Mouse (Mus musculus): ENCODE results near the gene Rps18. TPM values are rescaled to one million over a fixed set of nuclear protein-coding genes. Genes with fewer than 3 reads are reported as not detected.
"Not testable (repeated sequence)": the region's sequence is repeated elsewhere in the genome, so short reads cannot be mapped to it uniquely, and the experiment has no call there.

Rps18 gene
- polyA plus RNA-seq, 1 experiment from 2014 or later: 1,034 TPM

GRCm38 (mm10) chr17:33914969-33915391 is 40.8 kb downstream of the Rps18 start:
- Histone ChIP-seq H3K9ac (no peak overlapping the region; the same call in 1 of the 2 replicates), H3K27ac (peak overlapping the region; percentile 36; the same call in 1 of the 2 replicates)
- no peak for ATAC-seq (ENCODE audit: low FRiP score)

DNA sequence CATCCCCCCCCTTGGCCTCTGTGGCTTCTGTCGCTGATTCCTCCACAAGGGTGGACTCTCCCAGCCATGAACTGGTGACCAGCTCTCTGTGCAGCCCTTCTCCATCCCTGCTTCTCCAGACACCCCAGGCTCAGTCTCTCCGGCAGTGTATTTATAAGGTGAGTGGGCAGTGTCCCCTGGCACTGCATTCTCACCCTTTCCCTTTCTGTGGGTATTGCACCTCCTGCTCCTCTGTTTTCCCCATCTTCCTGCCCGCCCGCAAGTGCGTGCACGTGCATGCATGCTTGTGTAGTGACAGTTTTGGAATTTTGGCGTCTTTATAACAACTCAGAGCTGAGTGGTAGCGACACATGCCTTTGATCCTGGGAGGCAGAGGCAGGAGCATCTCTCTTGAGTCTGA is 41.9 kb downstream of the Rps18 start:
- Histone ChIP-seq H3K27ac (no peak overlapping the region), H3K9ac (no peak overlapping the region), H3K27me3 (peaks cover 7% of the 10 kb centered on the region; the same call in 1 of the 2 replicates), H3K4me2 (no peak overlapping the region), H3K9me3 (no peaks in the 10 kb centered on the region), H3K4me1 (peaks cover 53% of the 10 kb centered on the region), H3K36me3 (replicated peaks) (peaks cover 56% of the 10 kb centered on the region), H3K4me3 (replicated peaks) (no peak overlapping the region)
- 96% methylated on average over 8 of the region's 8 CpGs for WGBS
- no peak for ATAC-seq (ENCODE audit: low FRiP score)

More at GRCm38 (mm10) chr17:33914969-33915391, 40.8 kb downstream of the Rps18 start:
- H3K9me3 ChIP-seq: no peaks in the 10 kb centered on the region
- H3K27me3 ChIP-seq: peaks cover 7% of the 10 kb centered on the region; the same call in 1 of the 2 replicates
- H3K4me3 ChIP-seq (replicated peaks): peak overlapping the region; percentile 10; the same call in 1 of the 2 replicates
- H3K4me2 ChIP-seq: peak overlapping the region; percentile 65
- peaks cover 56% of the 10 kb centered on the region for H3K36me3 ChIP-seq (replicated peaks)
- WGBS: 74% methylated on average over 13 of the region's 13 CpGs
- peaks cover 62% of the 10 kb centered on the region for H3K4me1 ChIP-seq

DNA sequence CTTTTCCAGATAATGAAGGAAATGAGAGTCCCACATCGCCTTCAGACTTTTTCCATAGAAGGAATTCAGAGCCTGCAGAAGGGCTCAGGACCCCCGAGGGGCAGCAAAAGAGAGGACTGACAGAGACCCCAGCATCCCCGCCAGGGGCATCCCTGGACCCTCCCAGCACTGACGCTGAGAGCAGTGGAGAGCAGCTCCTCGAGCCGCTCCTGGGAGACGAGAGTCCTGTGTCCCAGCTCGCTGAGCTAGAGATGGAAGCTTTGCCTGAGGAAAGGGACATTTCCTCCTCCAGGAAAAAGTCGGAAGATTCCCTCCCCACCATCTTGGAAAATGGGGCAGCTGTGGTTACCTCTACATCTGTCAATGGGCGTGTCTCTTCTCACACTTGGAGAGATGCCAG is 42.5 kb downstream of the Rps18 start:
- Histone ChIP-seq H3K4me2 (no peak overlapping the region), H3K9ac (no peak overlapping the region), H3K27ac (no peak overlapping the region), H3K27me3 (peaks cover under 1% of the 10 kb centered on the region; the same call in 1 of the 2 replicates), H3K9me3 (no peaks in the 10 kb centered on the region), H3K4me1 (peaks cover 50% of the 10 kb centered on the region), H3K36me3 (replicated peaks) (peaks cover 54% of the 10 kb centered on the region), H3K4me3 (replicated peaks) (no peak overlapping the region)
- 91% methylated on average over 10 of the region's 10 CpGs for WGBS
- ATAC-seq (ENCODE audit: low FRiP score): no peak

GRCm38 (mm10) chr17:33911813-33912414 is 43.9 kb downstream of the Rps18 start:
- ATAC-seq (ENCODE audit: low FRiP score): no peak
- Histone ChIP-seq H3K36me3 (replicated peaks) (peaks cover 41% of the 10 kb centered on the region), H3K4me2 (no peak overlapping the region), H3K4me3 (replicated peaks) (no peak overlapping the region), H3K27ac (no peak overlapping the region), H3K9ac (no peak overlapping the region), H3K9me3 (no peaks in the 10 kb centered on the region), H3K4me1 (peaks cover 48% of the 10 kb centered on the region), H3K27me3 (no peaks in the 10 kb centered on the region)
- 91% methylated on average over 28 of the region's 28 CpGs for WGBS

- H3K27me3 ChIP-seq: no peaks in the 10 kb centered on the region
- peak overlapping the region; percentile 84; the same call in 1 of the 2 replicates for H3K4me3 ChIP-seq (replicated peaks)
- H3K4me2 ChIP-seq: no peak overlapping the region
- no peak overlapping the region for H3K9ac ChIP-seq
- 93% methylated on average over 31 of the region's 31 CpGs for WGBS
- ATAC-seq (ENCODE audit: low FRiP score): no peak
- H3K36me3 ChIP-seq (replicated peaks): peaks cover 41% of the 10 kb centered on the region
- peaks cover 42% of the 10 kb centered on the region for H3K4me1 ChIP-seq
- H3K9me3 ChIP-seq: no peaks in the 10 kb centered on the region
- H3K27ac ChIP-seq: no peak overlapping the region
Observed at GRCm38 (mm10) chr17:33911052-33911812, 44.6 kb downstream of the Rps18 start.

DNA sequence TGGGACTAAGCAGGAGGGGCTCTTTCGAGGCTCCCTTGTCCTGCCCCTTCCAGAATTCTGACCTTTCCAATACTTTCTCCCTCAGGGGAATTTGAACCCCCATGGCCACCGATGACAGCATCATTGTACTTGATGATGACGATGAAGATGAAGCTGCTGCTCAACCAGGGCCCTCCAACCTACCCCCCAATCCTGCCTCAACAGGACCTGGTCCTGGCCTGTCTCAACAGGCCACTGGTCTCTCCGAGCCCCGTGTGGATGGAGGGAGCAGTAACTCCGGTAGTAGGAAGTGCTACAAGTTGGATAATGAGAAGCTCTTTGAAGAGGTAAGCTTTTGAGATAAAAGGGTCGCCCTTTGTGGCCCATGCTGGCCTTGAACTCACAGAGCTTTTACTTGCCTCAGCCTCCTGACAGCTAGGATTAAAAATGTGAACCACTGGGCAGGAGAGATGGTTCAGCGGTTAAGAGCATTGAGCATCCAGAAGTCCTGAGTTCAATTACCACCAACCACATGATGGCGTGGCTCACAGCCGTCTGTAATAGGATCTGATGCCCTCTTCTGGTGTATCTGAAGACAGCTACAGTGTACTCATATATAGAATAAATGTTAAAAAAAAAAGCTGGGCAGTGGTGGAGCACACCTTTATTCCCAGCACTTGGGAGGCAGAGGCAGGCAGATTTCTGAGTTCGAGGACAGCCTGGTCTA is 45.3 kb downstream of the Rps18 start:
- H3K4me1 ChIP-seq: peaks cover 41% of the 10 kb centered on the region
- no peaks in the 10 kb centered on the region for H3K27me3 ChIP-seq
- peaks cover 41% of the 10 kb centered on the region for H3K36me3 ChIP-seq (replicated peaks)
- 57% methylated on average over 11 of the region's 11 CpGs for WGBS
- peak overlapping the region; percentile 87 for H3K9ac ChIP-seq
- H3K9me3 ChIP-seq: no peaks in the 10 kb centered on the region
- peak overlapping the region; percentile 84 for H3K4me3 ChIP-seq (replicated peaks)
- H3K27ac ChIP-seq: peak overlapping the region; percentile 91; the same call in 1 of the 2 replicates
- peak overlapping the region; percentile 99 for H3K4me2 ChIP-seq
- ATAC-seq (ENCODE audit: low FRiP score): no peak

- Histone ChIP-seq H3K27ac (peak overlapping the region; percentile 91), H3K9ac (peak overlapping the region; percentile 87), H3K4me2 (peak overlapping the region; percentile 99), H3K9me3 (no peaks in the 10 kb centered on the region), H3K27me3 (no peaks in the 10 kb centered on the region), H3K4me3 (replicated peaks) (peak overlapping the region; percentile 84), H3K4me1 (peaks cover 34% of the 10 kb centered on the region), H3K36me3 (replicated peaks) (peaks cover 38% of the 10 kb centered on the region)
- WGBS: under 1% methylated on average over 14 of the region's 14 CpGs
- ATAC-seq (ENCODE audit: low FRiP score): no peak; the same call in 1 of the 2 replicates
Observed at GRCm38 (mm10) chr17:33909869-33910250, 45.9 kb downstream of the Rps18 start.

GRCm38 (mm10) chr17:33909077-33909868 is 46.5 kb downstream of the Rps18 start, which contains the start of gene Daxx:
TSS of gene Daxx (plus strand) at chr17:33909414.
- no peaks in the 10 kb centered on the region for H3K27me3 ChIP-seq
- H3K9ac ChIP-seq: peak within 1 kb of the TSS; percentile 87
- H3K27ac ChIP-seq: peak within 1 kb of the TSS; percentile 91
- peaks cover 29% of the 10 kb centered on the region for H3K4me1 ChIP-seq
- under 1% methylated on average over 68 of the region's 68 CpGs for WGBS
- H3K4me2 ChIP-seq: peak within 1 kb of the TSS; percentile 99
- H3K9me3 ChIP-seq: no peaks in the 10 kb centered on the region
- peaks cover 32% of the 10 kb centered on the region for H3K36me3 ChIP-seq (replicated peaks)
- peak within 1 kb of the TSS; percentile 84 for H3K4me3 ChIP-seq (replicated peaks)
- peak; percentile 97 for ATAC-seq (ENCODE audit: low FRiP score)

DNA sequence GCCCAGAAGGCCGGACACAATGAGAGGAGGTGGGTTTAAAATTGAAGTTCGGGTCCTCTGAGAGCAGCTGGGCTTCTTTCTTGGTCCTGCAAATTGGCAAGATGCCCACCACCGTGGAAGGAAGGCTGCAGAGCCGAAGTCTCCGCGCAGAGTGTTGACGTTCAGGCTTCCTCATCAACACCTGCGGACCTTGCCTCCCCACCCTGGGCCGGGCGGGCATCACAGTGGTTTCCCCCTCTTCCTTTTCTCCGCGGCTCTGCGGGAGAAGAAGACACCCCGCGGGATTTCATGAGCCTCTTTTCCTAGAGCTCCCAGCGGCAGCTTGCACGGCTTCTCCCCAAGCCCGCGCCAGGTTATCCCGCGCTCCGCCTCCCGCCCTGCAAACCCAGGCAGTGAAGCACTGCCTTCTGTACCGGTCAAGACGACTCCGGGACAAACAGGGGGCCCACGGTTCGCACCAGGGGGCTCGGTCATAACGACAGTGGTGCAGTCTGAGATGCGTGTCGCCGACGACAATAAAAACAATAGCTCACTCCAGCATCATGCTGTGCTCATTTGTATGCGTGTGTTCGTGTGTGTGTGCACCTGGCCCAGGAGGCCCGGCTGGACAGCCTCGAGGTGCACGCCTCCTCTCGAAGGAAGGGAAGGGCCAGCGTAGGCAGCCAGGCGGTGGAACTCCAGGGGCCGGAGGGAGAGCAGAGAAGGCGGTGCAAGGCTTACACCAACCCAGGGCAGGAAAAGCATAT is 47.3 kb downstream of the Rps18 start:
- Histone ChIP-seq H3K4me3 (replicated peaks) (peak overlapping the region; percentile 84), H3K4me1 (peaks cover 24% of the 10 kb centered on the region), H3K36me3 (replicated peaks) (peaks cover 24% of the 10 kb centered on the region), H3K4me2 (peak overlapping the region; percentile 99), H3K9me3 (no peaks in the 10 kb centered on the region), H3K27me3 (no peaks in the 10 kb centered on the region), H3K9ac (peak overlapping the region; percentile 87), H3K27ac (peak overlapping the region; percentile 91)
- under 1% methylated on average over 44 of the region's 44 CpGs for WGBS
- ATAC-seq (ENCODE audit: low FRiP score): peak; percentile 67

- ATAC-seq (ENCODE audit: low FRiP score); H3K36me3 ChIP-seq (replicated peaks); H3K9me3 ChIP-seq; H3K27me3 ChIP-seq; H3K4me3 ChIP-seq (replicated peaks); H3K27ac ChIP-seq; H3K9ac ChIP-seq; H3K4me2 ChIP-seq: not testable (repeated sequence)
- 32% methylated on average over 3 of the region's 4 CpGs for WGBS
- H3K4me1 ChIP-seq: peaks cover 12% of the 10 kb centered on the region
Observed at GRCm38 (mm10) chr17:33904835-33905234, 51.0 kb downstream of the Rps18 start, which contains the start of gene Platr17. TSS of gene Platr17 (plus strand) at chr17:33905135.
